Mouse (Mus musculus) B cell, adult 2 months (primary cell): ENCODE measurements around the gene Pqbp1.
A peak's percentile ranks its signal among the peaks of the same experiment; 100 is the strongest.
"Not testable (repeated sequence)": the region's sequence is repeated elsewhere in the genome, so short reads cannot be mapped to it uniquely, and the experiment has no call there.

ENCODE experiments used
- DNase-seq, 2 experiments: peaks; one replicate each; pipeline ENCODE4 v3.0.0; 2022

The Pqbp1 gene

DNA sequence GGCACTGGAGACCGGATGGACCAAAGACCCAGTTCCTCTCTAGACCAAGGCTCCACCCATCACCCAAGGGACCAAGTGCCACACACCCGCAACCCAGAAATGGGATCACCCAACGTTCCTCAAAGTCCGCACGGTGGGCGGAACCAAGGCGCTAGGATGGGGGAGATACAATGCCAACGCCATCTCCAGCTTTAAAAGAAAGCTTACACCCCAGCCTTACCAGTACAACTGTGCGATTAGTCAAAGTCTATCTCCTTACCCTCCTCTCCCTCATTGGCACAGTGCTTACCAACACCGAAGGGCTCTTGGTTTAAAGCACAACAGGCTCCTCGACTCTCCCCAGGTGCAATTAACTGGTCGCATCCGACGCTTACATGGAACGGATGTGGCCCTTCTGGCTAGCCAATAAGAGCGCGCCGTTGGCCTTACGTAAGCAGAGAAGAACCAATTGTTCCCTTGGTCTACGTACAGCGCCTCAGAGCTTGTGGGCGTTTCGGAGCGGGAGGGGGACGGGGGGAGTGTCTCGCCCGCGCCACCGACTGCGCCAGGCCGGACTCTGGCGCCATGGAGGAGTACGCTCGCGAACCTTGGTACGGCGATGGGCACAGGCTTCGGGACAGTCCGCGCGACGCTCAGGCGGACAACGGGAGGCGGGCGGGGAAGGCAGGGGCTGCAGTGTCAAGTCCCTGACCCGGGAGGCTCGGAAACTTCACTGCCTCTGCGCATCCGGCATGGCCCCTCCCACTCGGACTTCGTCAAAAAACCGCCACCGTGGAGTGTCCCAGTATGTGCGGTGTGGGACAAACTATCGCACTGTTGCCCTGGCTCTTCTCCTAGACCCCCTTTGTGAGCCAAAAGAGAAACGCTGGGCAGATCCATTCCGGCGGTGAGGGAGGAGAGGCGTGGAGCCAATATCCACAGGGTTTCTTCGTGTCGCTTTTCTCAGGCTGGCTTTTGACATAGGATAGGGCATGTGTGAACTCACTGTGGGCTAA is at the start of gene Pqbp1, which contains the start of gene Timm17b:
Gene Pqbp1 (minus strand): TSS at position 390 of the 995 bp plus-strand sequence.
Gene Timm17b (plus strand): TSS at position 478 of the 995 bp plus-strand sequence.
- peak; percentile 84 to 86 for DNase-seq

DNA sequence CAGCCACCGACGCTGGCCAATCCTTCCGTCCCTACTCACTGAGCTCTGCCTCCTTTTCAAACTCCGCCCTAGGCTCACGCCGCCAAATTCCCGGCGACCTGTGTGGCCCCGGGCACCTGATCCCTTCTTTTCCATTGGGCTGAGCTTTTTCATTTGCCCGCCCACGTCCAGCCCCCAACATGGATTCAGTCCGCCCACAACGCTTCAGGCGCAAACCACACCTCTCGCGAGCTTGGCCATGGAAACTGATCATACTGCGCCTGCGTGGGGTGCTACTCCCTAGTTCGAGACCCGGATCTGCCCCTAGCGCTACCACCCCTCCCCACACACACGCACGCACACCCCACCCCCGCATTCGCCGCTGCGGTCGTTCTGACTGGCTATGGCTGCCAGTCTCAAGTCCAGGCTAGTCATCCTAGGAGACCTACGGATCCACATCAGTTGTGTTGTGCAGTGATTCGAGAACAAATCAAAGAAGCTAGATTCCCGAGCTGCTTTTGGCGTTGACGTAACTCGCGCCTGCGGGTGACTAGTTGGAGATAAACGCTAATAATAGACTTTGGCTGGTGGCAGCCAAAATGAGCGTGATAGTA is 48.9 kb upstream of the Pqbp1 start:
- DNase-seq, result peak; percentile 86 to 89

DNA sequence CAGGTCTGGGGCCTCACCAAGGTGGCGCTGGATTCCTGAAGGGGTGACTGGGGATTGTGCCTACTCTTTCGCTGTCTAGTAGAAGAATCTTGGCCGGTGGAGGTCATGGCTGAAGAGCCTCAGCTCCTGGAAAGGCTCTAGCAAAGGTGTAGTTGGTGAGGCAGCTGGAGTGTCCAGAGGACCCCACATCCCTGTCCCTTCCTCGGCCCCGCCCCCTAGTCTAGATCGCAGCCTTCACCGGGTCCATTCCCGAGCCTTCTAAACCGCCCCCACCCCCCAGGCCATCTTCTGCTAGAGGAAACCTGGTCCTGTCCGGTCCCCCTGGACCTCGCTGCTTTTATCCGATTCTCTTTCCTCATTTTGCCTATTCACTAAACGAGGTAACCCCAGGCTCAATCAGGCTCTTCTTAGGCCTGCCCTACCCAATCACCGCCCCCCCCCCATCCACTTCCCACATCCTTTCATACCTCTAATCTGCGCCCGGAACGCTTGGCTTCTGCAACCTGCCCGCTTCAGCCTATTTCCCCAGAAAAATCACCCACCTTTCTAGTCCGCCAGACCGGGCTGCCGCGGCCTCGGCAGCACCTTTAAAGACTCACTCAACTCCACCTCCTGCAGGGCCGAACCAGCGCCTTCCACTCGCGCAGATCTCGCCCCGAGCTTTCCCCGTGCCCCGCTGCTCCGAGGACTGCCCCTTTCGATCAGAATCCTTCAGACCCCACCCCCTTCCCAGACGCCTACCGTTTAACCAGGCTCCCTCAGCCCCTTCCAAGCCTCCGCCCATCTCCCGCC is 48.2 kb upstream of the Pqbp1 start, which contains the start of gene Hdac6:
Gene Hdac6 (minus strand): TSS at position 782 of the 792 bp plus-strand sequence.
- peak; percentile 1 to 6 for DNase-seq

DNA sequence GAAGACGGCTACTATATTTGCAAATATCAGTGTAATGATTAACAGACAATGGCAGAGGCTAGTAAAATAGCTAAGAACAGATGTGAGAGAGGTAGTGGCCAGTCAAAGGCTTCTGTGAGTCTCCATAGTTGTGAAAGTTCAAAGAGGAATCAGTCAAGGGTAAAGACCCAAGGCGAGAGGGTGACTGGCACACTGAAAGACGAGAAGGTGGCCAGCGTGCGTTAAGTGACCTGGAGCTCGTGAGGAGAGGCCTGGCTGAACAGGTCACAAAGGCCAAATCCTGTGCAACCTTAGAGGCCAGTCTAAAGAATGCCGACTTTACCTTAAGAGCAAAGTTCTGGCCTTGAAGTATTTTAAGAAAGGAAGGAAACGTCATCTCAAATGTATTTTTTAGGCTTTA is 46.5 kb upstream of the Pqbp1 start:
- DNase-seq, result no peak

DNA sequence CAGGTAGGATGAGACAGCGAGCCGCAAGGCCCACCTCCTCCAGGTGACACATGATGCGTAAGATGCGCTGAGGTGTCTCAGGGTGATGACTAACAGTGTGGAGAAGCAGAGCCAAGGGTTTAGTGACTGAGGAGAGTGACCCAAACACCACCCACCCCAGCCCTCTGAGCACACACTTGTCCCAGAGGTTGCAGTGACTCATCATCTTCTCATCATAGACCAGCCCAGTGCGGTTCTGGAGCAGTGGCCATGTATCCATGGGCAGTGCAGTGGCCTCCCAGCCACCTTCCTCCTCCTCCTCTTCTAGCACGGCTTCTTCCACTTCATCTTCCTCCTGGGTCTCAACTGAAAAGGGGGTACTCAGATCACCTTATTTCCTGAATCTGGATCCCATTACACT is 38.6 kb upstream of the Pqbp1 start:
- DNase-seq, result no peak

DNA sequence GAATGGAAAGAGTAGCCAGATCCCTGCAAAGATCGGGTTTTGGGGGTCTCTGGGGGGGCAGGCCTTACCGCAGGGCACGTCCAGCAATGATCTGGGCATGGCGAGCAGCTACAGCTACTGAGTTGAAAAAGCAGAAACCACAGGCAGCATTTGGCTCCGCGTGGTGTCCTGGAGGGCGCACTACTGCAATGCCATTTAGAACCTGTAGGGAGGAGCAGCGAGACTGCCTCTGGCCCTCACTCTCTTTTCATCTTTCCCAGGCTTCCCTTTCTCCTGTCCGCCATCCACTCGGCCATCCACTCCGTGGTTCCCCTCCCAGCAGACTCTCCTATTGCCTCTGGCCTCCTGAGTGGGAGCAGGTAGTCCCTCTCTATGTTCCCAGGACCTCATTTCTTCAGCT is 37.8 kb upstream of the Pqbp1 start:
- no peak for DNase-seq

DNA sequence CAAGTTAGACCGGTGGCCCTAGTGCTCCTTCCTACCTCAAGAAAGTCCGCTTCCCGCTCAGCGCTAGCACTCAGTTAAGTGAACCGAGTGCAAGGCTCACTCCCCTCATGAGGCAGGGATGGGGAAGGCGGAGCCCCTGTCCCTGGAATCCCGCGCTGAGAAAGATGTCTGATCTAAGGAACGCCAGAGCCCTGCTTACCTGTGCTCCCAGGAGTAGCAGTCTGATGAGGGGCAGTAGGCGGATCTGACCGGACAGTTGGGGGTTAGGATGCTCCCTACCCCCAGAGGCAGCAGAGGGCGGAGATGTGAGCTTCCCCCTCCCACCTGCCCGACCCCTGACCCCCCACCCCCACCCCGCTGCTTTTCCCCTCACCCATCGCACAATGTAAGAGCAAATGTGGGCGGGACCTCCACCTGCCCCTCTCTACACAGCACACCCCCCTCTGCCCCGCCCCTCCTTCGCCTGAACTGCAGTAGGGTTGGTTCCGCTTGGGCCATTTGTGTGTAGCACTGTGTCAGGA is 29.3 kb upstream of the Pqbp1 start, which contains the start of gene Eras:
Gene Eras (minus strand): TSS at position 338 of the 521 bp plus-strand sequence.
- DNase-seq, result no peak

DNA sequence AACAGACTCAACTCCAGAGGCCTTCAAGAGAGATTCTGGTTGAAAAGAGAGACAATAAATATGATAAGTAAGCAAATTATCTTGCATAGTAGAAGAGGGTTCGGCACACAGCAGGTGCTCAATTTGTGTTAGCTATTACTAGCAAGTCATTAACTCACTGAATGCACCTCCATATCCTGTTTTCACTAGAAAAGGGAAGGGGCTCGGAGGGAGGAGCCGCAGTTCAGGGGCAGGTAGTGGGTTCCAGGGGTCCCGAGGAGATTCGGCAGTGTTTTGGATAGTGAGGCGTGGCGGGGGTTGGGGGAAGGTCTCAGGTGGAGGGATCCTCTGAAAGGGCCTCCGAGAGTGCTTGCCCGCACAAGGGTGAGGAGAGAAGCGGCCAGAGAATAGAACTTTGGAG is 28.0 kb upstream of the Pqbp1 start:
- DNase-seq, result no peak

DNA sequence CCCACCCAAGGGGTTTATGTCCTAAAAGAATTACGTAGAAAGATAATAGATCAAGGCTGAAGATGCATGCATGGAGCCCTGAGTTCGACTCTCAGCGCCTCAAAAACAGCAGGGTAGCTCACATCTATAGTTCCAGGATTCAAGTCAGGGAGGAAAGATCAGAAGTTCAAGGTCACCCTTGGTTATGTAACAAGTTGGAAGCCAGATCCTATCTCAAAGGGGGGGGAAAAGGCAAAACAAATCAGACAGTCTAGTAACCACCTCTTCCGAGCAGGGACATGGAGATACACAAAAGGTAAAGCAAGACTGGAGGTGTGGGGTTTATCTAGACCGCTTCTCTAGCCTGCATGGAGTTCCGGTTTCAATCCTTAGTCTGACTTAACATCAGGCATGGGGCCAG is 27.2 kb upstream of the Pqbp1 start:
- DNase-seq, result no peak

DNA sequence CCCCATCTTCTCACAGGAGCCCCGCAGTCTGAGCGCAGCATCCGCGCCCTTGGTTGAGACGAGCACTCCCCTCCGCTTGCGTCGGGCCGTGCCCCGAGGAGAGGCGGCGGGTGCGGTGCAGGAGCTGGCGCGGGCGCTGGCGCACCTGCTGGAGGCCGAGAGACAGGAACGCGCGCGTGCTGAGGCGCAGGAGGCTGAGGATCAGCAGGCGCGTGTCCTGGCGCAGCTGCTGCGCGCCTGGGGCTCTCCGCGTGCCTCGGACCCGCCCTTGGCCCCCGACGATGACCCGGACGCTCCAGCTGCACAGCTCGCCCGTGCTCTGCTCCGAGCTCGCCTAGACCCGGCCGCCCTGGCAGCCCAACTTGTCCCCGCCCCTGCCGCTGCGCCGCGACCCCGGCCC is 23.0 kb upstream of the Pqbp1 start:
- no peak for DNase-seq

DNA sequence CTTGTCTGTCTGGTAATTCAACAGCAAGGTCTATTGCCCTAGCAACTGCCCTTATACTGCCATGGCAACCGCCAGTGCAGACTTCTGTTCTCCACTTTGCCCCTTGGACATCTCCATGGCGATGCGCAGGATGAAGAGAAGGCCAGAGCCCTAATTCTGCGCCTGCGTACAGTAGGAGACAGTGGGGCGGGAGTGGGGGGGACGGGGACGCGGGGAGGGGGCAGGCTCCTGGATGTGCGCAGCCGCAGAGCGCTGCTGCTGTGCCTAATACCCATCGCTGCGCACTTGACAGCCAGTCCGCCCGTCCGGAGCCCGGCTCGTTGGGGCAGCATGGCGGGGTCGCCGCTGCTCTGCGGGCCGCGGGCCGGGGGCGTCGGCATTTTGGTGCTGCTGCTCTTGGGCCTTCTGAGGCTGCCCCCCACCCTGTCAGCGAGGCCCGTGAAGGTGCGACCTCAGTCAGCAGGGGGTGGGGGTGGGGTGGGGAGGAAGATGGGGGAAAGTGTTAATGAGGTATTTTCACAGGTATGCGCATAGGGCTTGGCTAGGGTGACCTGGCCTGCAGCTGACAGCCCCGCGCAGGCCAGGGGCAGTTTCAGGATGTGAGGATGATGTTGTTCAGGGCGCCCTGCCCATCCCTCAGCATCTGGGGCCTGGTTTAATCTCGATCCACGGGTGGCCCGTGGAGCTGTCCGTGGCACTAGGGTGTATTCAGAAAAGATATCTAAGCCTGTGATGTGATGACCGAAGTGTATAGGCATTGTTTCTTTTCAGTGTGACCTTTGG is 20.7 kb upstream of the Pqbp1 start, which contains the start of gene Pcsk1n:
Gene Pcsk1n (plus strand): TSS at position 222 of the 783 bp plus-strand sequence.
- DNase-seq, result no peak

DNA sequence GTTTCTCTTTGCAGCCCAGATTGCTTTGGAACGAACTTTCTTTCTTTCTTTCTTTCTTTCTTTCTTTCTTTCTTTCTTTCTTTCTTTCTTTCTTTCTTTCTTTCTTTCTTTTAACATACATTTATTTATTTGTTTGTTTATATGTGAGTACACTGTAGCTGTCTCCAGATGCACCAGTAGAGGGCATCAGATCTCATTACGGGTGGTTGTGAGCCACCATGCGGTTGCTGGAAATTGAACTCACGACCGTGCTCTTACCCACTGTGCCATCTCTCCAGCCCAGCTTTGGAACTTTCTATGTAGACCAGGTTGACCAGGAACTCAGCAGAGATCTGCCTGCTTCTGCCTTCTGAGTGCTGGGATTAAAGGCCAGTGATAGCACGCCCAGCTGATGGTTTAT is 18.9 kb upstream of the Pqbp1 start:
- DNase-seq, result not testable (repeated sequence)

DNA sequence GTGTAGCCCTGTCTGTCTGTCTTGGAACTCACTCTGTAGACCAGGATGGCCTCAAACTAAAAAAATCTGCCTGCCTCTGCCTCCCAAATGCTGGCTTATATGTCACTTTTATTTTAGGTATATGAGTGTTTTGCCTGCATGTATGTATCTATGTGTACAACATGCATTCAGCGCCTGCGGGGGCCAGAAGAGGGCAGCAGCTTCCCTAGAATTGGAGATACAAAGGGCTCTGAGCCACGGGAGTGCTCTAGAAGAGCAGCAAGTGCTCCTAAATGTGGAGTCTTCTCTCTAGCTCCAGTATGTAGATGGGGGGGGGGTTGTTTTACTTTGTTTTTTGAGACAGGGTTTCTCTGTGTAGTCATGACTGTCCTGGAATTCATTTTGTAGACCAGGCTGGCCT is 16.6 kb upstream of the Pqbp1 start:
- DNase-seq, result peak; percentile 46 to 47

DNA sequence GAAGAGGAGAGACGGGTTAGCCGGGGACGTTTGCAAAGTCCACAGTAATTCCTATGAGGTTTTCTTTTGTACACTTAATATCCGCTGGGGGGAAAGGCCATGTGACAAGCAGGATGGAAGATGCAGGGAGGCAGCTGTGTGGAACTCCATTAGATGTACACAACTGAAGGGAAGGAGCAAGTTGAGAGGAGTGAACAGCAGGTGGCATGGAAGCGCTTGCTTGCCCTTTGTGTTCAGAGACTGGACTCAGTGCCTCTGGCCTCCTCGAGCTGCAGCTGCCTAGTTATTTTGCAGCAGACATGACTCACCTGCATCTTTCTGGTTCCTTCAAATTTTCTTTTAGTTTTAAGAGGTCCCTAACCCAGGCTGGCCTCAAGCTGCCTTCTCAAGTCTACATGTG is 11.4 kb upstream of the Pqbp1 start:
- no peak for DNase-seq

DNA sequence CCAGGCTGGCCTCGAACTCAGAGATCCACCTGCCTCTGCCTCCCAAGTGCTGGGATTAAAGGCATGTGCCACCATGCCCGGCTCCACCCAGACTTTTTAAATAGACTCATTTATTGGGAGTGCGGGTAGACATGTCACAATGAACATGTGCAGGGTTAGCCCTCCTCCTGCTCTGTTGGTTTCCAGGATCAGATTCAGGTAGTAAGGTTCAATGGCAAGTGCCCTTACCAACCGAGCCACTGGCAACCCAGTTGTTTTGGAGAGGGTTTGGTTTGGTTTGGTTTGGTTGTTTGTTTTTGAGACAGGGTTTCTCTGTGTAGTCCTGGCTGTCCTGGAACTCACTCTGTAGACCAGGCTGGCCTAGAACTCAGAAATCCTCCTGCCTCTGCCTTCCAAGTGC is 10.2 kb upstream of the Pqbp1 start, which contains the start of gene Gm10490:
Gene Gm10490 (plus strand): TSS at position 301 of the 400 bp plus-strand sequence.
- DNase-seq, result not testable (repeated sequence)

DNA sequence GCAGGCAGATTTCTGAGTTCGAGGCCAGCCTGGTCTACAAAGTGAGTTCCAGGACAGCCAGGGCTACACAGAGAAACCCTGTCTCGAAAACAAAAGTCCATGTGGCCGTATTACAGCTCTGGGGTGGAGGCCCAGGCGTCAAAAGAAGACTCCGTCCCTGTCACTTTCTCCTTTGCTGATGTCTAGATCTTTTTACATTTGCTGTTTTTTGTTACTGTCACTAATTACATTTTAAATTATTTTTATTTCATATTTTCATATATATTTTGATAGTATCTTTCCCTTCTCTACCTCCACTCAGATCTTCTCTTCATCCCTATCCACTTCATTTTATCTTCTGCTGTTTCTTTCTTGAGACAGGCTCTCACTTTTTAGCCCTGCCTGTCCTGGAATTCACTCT is 8.7 kb upstream of the Pqbp1 start, which contains the start of gene Gm10491:
Gene Gm10491 (minus strand): TSS at position 101 of the 400 bp plus-strand sequence.
- DNase-seq, result no peak

DNA sequence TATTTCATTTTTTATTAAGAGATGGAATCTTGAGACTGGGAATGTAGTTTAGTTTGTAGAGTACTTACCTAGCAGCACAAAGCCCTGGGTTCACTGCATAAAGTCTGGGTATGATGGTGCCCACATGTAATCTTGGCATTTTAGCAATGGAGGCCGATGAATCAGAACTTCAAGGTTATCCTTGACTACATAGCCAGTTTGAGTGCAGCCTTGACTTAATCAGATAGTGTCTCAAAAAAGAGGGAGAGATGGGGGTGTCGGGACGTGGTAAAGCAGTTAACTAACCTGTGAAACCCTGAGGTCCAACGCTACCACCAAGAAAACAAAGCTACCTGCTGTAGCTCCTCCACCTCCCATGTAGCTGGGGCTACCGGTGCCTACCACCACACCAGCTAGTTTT is 5.4 kb upstream of the Pqbp1 start:
- DNase-seq, result no peak

DNA sequence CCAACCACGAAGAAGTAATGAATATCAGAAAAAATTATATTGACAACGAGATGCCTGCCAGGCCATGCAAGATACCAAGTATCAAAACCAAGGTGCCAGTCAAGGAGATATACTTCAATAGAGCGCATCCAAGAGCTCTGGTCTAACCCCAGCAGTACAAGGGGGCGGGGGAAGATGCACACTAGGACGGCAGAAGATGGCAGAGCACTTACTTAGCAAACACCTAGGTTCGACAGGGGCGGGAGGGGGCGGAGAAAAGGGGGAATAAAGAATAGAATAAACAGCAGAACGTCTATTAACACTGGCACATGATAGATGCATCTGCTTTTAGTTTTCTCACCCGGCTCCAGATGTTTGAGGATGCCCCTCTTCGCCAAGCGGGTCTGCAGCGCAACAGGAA is 858 bp downstream of the Pqbp1 start:
- DNase-seq, result peak; percentile 47 to 63

DNA sequence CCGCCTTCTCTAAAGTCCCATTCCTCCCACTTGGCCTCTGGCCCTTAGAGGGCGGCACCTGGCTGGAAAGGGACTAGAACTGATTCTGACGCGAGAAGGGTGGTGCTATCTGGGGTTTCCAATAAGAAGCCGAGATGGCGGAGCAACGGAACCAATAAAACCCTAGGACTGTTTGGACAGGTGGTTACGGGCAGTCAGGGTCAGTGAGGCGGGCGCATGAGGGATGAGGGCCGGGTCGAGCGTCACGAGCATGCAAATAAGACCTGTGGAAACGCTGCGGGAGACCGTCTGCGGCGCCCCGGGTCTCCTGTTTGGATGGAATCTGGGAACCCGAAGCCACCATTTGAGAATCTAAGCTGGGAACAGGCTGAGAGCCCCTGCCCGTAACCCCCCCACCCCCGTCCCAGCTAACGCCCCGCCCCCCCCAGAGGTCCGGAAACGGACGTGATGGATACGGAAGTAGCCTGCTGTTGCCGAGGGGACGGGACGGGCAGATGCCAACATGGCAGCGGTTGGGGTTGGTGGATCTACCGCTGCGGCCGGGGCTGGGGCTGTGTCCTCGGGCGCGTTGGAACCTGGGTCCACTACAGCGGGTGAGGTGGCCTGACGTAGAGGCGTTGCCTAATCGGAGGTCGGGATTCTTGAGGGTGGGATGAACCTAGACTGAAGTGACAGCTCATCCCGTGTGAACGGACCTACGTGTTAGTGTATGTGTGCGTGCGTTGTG is 15.1 kb downstream of the Pqbp1 start, which contains the start of gene Slc35a2:
Gene Slc35a2 (plus strand): TSS at position 188 of the 727 bp plus-strand sequence.
- DNase-seq, result peak; percentile 76 to 77

DNA sequence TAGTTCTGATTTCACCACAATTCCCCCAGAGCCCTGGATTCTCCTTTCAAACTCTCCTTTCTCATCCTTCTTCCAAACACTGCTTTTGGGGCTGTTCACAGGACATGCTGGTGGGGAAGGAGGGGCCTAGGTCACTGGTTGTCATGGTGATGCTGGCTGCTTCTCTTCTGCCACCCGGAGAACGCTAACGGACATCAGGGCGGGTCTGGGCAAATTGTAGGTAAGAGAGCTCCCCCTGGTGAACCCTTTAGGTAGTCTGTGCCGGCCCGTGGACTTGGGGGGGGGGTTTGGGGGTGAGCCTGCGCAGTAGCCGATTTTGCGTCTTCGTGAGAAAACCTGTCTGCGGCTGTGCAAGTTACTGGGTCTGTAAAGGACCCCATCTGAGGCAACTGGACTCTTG is 19.2 kb downstream of the Pqbp1 start:
- DNase-seq, result peak; percentile 75

DNA sequence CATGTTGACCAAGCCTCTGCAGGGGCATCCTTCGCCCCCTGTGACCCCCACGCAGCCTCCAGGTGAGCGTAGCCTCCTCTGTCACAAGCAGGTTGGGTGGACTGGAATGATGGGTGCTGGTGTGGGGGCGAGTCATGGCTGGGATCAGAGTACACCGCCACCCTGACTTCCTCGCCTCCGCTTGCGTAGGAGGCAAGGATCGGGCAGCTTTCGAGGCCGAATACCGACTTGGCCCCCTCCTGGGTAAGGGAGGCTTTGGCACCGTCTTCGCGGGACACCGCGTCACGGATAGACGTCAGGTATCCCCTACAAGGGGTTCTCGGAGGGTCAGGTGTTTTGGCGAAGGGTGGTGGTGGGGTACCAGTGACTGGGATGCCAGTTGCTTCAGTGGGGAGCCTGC is 20.6 kb downstream of the Pqbp1 start:
- DNase-seq, result peak; percentile 27 to 30
